Mouse (Mus musculus): Measurements from ENCODE around the gene Aplf. TPM values are rescaled to one million over a fixed set of nuclear protein-coding genes. Genes with fewer than 3 reads are reported as not detected.
"Not testable (repeated sequence)": the region's sequence is repeated elsewhere in the genome, so short reads cannot be mapped to it uniquely, and the experiment has no call there.

Gene Aplf
- polyA plus RNA-seq, 1 experiment from 2014 or later, result 8.4 TPM

GRCm38 (mm10) chr6:87667804-87668203, 4.2 kb downstream of the Aplf start:
- peaks cover 3% of the 10 kb centered on the region for H3K36me3 ChIP-seq
- H3K27ac ChIP-seq (replicated peaks), result no peak overlapping the region
- no peak for ATAC-seq (ENCODE audit: extremely low read depth, insufficient number of reproducible peaks, low FRiP score, low TSS enrichment)
- H3K4me2 ChIP-seq, result no peak overlapping the region
- 75% methylated on average over 8 of the region's 8 CpGs for WGBS
- H3K4me3 ChIP-seq, result no peak overlapping the region
- peaks cover 12% of the 10 kb centered on the region for H3K4me1 ChIP-seq
- H3K27me3 ChIP-seq (replicated peaks), result no peaks in the 10 kb centered on the region
- H3K9ac ChIP-seq, result no peak overlapping the region
- peaks cover 3% of the 10 kb centered on the region; the same call in 1 of the 2 replicates for H3K9me3 ChIP-seq

GRCm38 (mm10) chr6:87663445-87663844, 8.5 kb downstream of the Aplf start:
- H3K9me3 ChIP-seq, result peaks cover 3% of the 10 kb centered on the region; the same call in 1 of the 2 replicates
- H3K27me3 ChIP-seq (replicated peaks), result no peaks in the 10 kb centered on the region
- no peak overlapping the region for H3K27ac ChIP-seq (replicated peaks)
- H3K4me2 ChIP-seq, result no peak overlapping the region
- no peaks in the 10 kb centered on the region for H3K4me1 ChIP-seq
- peaks cover 3% of the 10 kb centered on the region for H3K36me3 ChIP-seq
- no peak for ATAC-seq (ENCODE audit: extremely low read depth, insufficient number of reproducible peaks, low FRiP score, low TSS enrichment)
- H3K4me3 ChIP-seq, result no peak overlapping the region
- no peak overlapping the region for H3K9ac ChIP-seq
- WGBS, result 84% methylated on average over 9 of the region's 9 CpGs

- Histone ChIP-seq H3K4me1 (no peaks in the 10 kb centered on the region), H3K4me2 (no peak overlapping the region), H3K27me3 (replicated peaks) (no peaks in the 10 kb centered on the region), H3K27ac (replicated peaks) (no peak overlapping the region), H3K36me3 (peaks cover 11% of the 10 kb centered on the region), H3K9me3 (peaks cover 3% of the 10 kb centered on the region; the same call in 1 of the 2 replicates), H3K9ac (no peak overlapping the region), H3K4me3 (no peak overlapping the region)
- no peak for ATAC-seq (ENCODE audit: extremely low read depth, insufficient number of reproducible peaks, low FRiP score, low TSS enrichment)
- 56% methylated on average over 6 of the region's 6 CpGs for WGBS
Measured at GRCm38 (mm10) chr6:87662197-87662596, 9.8 kb downstream of the Aplf start.

DNA sequence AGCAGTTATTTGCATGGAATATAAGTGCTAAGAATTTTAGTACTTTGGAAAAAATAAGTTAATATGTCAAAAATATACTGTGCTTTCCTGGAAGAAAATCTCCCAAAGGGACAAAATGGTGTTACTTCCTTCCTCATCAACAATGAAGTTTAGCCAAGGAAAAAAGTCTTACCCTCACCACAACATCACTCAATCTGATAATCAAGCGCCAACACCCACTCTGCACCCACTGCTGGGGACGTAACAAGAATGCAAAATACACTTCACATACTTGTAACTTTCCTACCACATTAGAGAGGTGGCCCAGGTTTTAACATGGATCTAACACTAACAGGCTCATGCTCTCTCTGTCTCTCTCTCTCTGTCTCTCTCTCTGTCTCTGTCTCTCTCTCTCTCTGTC, 10.3 kb downstream of the Aplf start:
- 76% methylated on average over 2 of the region's 2 CpGs for WGBS

GRCm38 (mm10) chr6:87658816-87659215, 13.2 kb downstream of the Aplf start:
- Histone ChIP-seq H3K4me1 (peaks cover 4% of the 10 kb centered on the region; the same call in 1 of the 2 replicates), H3K27me3 (replicated peaks) (no peaks in the 10 kb centered on the region), H3K4me2 (no peak overlapping the region), H3K27ac (replicated peaks) (no peak overlapping the region), H3K9me3 (no peaks in the 10 kb centered on the region), H3K36me3 (peaks cover 23% of the 10 kb centered on the region), H3K4me3 (no peak overlapping the region), H3K9ac (no peak overlapping the region)
- no peak for ATAC-seq (ENCODE audit: extremely low read depth, insufficient number of reproducible peaks, low FRiP score, low TSS enrichment)
- WGBS, result 86% methylated on average over 4 of the region's 4 CpGs

More for the DNA sequence above, 10.3 kb downstream of the Aplf start:
- H3K27ac ChIP-seq (replicated peaks), result no peak overlapping the region
- peaks cover 3% of the 10 kb centered on the region; the same call in 1 of the 2 replicates for H3K9me3 ChIP-seq
- no peak overlapping the region for H3K9ac ChIP-seq
- peaks cover 12% of the 10 kb centered on the region for H3K36me3 ChIP-seq
- no peak overlapping the region for H3K4me2 ChIP-seq
- no peaks in the 10 kb centered on the region for H3K27me3 ChIP-seq (replicated peaks)
- H3K4me3 ChIP-seq, result no peak overlapping the region
- H3K4me1 ChIP-seq, result no peaks in the 10 kb centered on the region
- no peak for ATAC-seq (ENCODE audit: extremely low read depth, insufficient number of reproducible peaks, low FRiP score, low TSS enrichment)

GRCm38 (mm10) chr6:87653904-87654638, 17.9 kb downstream of the Aplf start:
- Histone ChIP-seq H3K9me3 (no peaks in the 10 kb centered on the region), H3K27ac (replicated peaks) (no peak overlapping the region)
- no peak for ATAC-seq (ENCODE audit: extremely low read depth, insufficient number of reproducible peaks, low FRiP score, low TSS enrichment)

DNA sequence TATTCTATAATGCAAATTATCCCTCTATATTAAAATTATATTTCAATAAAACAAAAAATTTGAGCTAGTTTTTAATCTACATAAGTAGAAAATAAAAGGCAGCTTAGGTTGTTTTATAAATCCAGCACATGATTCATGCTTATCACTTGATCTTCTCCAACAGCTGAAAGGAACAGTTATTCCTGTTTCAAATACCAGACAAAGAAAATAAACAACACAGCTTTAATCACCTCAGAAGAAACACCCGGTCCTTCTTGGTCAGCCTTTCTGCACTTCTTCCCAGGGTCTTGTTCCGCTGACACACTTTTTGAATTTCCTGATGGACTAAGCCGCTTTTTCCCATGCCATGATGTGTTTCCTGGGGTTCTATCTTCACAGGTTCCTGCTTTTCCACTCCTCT, 18.5 kb downstream of the Aplf start:
- no peak overlapping the region for H3K9ac ChIP-seq
- H3K27ac ChIP-seq (replicated peaks), result no peak overlapping the region
- no peaks in the 10 kb centered on the region for H3K9me3 ChIP-seq
- H3K27me3 ChIP-seq (replicated peaks), result no peaks in the 10 kb centered on the region
- peaks cover 32% of the 10 kb centered on the region for H3K36me3 ChIP-seq
- ATAC-seq (ENCODE audit: extremely low read depth, insufficient number of reproducible peaks, low FRiP score, low TSS enrichment), result no peak
- no peak overlapping the region for H3K4me3 ChIP-seq
- WGBS, result 58% methylated on average over 3 of the region's 3 CpGs
- peaks cover 8% of the 10 kb centered on the region; the same call in 1 of the 2 replicates for H3K4me1 ChIP-seq
- no peak overlapping the region for H3K4me2 ChIP-seq

More at GRCm38 (mm10) chr6:87653904-87654638, 17.9 kb downstream of the Aplf start:
- 51% methylated on average over 8 of the region's 8 CpGs for WGBS
- H3K4me3 ChIP-seq, result no peak overlapping the region
- H3K9ac ChIP-seq, result no peak overlapping the region
- H3K36me3 ChIP-seq, result peaks cover 32% of the 10 kb centered on the region
- no peaks in the 10 kb centered on the region for H3K27me3 ChIP-seq (replicated peaks)
- peaks cover 8% of the 10 kb centered on the region; the same call in 1 of the 2 replicates for H3K4me1 ChIP-seq
- H3K4me2 ChIP-seq, result no peak overlapping the region

DNA sequence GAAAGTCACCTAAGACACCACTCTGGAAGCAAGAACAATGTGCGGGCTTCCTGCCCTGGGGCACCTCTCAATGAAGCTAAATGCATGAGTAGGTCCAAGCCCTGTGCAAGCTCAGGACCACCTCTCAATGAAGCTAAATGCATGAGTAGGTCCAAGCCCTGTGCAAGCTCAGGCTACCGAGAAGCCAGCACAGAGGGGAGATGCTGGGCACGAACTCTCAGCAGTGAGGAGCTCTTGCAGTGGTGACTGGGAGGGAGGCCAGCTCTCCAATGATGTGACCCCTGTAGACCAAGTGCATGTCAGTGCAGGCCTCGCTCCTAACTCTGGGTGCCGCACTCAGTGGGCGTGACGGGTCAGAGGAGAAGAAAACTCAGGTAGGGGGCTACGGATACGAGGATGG, 19.3 kb downstream of the Aplf start:
- Histone ChIP-seq H3K36me3 (peaks cover 24% of the 10 kb centered on the region), H3K9ac (no peak overlapping the region), H3K4me1 (peaks cover 8% of the 10 kb centered on the region; the same call in 1 of the 2 replicates), H3K27ac (replicated peaks) (no peak overlapping the region), H3K27me3 (replicated peaks) (no peaks in the 10 kb centered on the region), H3K4me3 (no peak overlapping the region), H3K4me2 (no peak overlapping the region), H3K9me3 (no peaks in the 10 kb centered on the region)
- no peak for ATAC-seq (ENCODE audit: extremely low read depth, insufficient number of reproducible peaks, low FRiP score, low TSS enrichment)
- whole genome bisulfite sequencing, result 92% methylated on average over 9 of the region's 9 CpGs

- H3K9me3 ChIP-seq, result no peaks in the 10 kb centered on the region
- H3K4me1 ChIP-seq, result peaks cover 8% of the 10 kb centered on the region; the same call in 1 of the 2 replicates
- no peak overlapping the region for H3K4me2 ChIP-seq
- H3K27me3 ChIP-seq (replicated peaks), result no peaks in the 10 kb centered on the region
- H3K4me3 ChIP-seq, result no peak overlapping the region
- no peak overlapping the region for H3K27ac ChIP-seq (replicated peaks)
- no peak for ATAC-seq (ENCODE audit: extremely low read depth, insufficient number of reproducible peaks, low FRiP score, low TSS enrichment)
- peaks cover 25% of the 10 kb centered on the region for H3K36me3 ChIP-seq
- WGBS, result 82% methylated on average over 5 of the region's 5 CpGs
- H3K9ac ChIP-seq, result no peak overlapping the region
Measured at GRCm38 (mm10) chr6:87651787-87652186, 20.2 kb downstream of the Aplf start.

GRCm38 (mm10) chr6:87638134-87638660, 33.8 kb downstream of the Aplf start:
- Histone ChIP-seq H3K9me3 (no peaks in the 10 kb centered on the region), H3K4me1 (no peaks in the 10 kb centered on the region), H3K27me3 (replicated peaks) (no peaks in the 10 kb centered on the region), H3K36me3 (peaks cover 15% of the 10 kb centered on the region), H3K9ac (no peak overlapping the region), H3K4me2 (no peak overlapping the region), H3K27ac (replicated peaks) (no peak overlapping the region), H3K4me3 (no peak overlapping the region)
- whole genome bisulfite sequencing, result 61% methylated on average over 11 of the region's 11 CpGs
- no peak for ATAC-seq (ENCODE audit: extremely low read depth, insufficient number of reproducible peaks, low FRiP score, low TSS enrichment)

DNA sequence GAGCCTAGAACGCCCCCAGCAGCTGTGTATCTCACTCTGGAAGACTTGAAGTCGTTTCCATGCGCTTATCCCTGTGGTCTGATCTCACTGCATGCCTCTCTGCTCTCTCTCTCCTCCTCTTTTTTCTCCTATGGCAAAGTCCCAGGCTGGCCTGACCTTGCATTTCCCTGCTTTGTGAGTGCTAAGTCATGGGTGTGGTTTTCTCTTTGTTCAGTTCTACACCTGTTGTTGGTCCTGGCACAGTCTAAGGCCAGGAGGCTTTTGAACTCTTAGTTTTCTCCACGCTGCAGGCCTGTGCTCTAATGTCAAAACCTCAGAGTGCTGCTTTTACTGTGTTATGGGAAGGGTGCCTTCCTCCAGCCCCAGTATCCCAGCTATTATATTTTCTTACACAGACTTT, 39.8 kb downstream of the Aplf start:
- Histone ChIP-seq H3K27me3 (replicated peaks) (no peaks in the 10 kb centered on the region), H3K4me2 (no peak overlapping the region), H3K27ac (replicated peaks) (no peak overlapping the region), H3K4me1 (no peaks in the 10 kb centered on the region), H3K9ac (no peak overlapping the region), H3K9me3 (no peaks in the 10 kb centered on the region), H3K4me3 (no peak overlapping the region), H3K36me3 (peaks cover 17% of the 10 kb centered on the region)
- no peak for ATAC-seq (ENCODE audit: extremely low read depth, insufficient number of reproducible peaks, low FRiP score, low TSS enrichment)
- WGBS, result 70% methylated on average over 4 of the region's 4 CpGs

- not testable (repeated sequence) for H3K9me3 ChIP-seq; H3K4me1 ChIP-seq; H3K27me3 ChIP-seq (replicated peaks); ATAC-seq (ENCODE audit: extremely low read depth, insufficient number of reproducible peaks, low FRiP score, low TSS enrichment); H3K9ac ChIP-seq; H3K27ac ChIP-seq (replicated peaks); H3K4me3 ChIP-seq; H3K4me2 ChIP-seq
- peaks cover 14% of the 10 kb centered on the region for H3K36me3 ChIP-seq
- 63% methylated on average over 15 of the region's 15 CpGs for WGBS
Measured at GRCm38 (mm10) chr6:87628936-87629335, 43.1 kb downstream of the Aplf start.

Measured in heart, embryonic 13.5 days (tissue).